Mouse (Mus musculus) small intestine, adult 2 months (tissue): Measurements from ENCODE around the gene Litaf.

Source experiments
- CTCF ChIP-seq: fragments of 200-500 bp; IDR thresholded peaks from 2 replicates; pipeline ENCODE4 v1.5.1; 2012; ENCODE audit warnings: low read depth, mild to moderate bottlenecking, control low read depth, inconsistent platforms, low read length, moderate library complexity, mixed read lengths; ENCODE audit not compliant: insufficient replicate concordance, insufficient read length; ENCODE audit errors: extremely low read depth
- POLR2A ChIP-seq: fragments of 200-500 bp; IDR thresholded peaks from 2 replicates; pipeline ENCODE4 v1.6.1; 2012; ENCODE audit warnings: low read depth, mild to moderate bottlenecking, control low read depth, inconsistent platforms, low read length, moderate library complexity

DNA sequence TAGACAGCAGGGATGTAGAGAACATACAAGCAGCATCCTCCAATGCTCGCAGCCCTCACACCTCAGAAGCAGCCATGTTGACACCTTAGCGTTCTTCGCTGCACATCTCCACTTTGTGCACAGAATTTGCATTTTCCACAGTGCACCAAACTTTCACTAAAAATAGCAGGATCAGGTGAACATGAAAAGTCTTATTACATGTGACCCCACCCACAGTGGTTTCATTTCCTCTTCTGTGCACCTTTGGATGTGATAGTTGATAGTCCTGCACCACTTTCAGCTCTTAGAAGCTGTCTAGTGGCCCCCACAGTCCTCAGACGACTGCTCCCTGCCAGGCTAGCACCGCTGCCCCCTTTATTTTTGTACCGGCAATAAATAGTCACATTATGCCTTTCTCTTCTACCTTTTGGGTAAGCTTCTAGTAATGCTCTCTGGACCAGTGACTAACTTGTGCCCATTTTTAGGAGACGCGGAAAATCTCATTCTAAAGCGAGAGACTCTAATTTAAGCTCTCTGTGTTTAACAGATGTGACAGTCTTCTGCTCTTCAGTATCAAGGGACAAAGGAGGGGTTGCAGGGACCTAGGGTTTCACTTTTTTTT lies 11.7 kb upstream of the Litaf start:
- TF ChIP-seq POLR2A = no peak
- no peak for TF ChIP-seq CTCF
